Mouse (Mus musculus) inflammation-experienced regulatory T-cells, adult 6 months (primary cell): Measurements from ENCODE around the gene Pvalb. TPM values are rescaled to one million over a fixed set of nuclear protein-coding genes. Genes with fewer than 3 reads are reported as not detected.
A peak's percentile ranks its signal among the peaks of the same experiment; 100 is the strongest.

Experiments used
- ATAC-seq: one replicate; pipeline ENCODE4 v1.8.0; 2017
- polyA plus RNA-seq, 3 experiments: library from polyadenylated mRNA; unstranded; fragments of 100-300 nt; shearing (Covaris generic); gene quantifications; one replicate each; pipeline ENCODE4 v1.2.1; 2017

Gene Pvalb
- polyA plus RNA-seq, result not detected

- no peak for ATAC-seq
Measured at GRCm38 (mm10) chr15:78206312-78206711, at the start of gene Pvalb. Gene Pvalb (minus strand): TSS chr15:78206400.

- no peak for ATAC-seq
Measured at GRCm38 (mm10) chr15:78254751-78255150, 48.6 kb upstream of the Pvalb start.

- no peak for ATAC-seq
Measured at GRCm38 (mm10) chr15:78248410-78248809, 42.2 kb upstream of the Pvalb start.

GRCm38 (mm10) chr15:78247659-78248058 lies 41.5 kb upstream of the Pvalb start:
- no peak for ATAC-seq

GRCm38 (mm10) chr15:78246143-78247116 lies 40.2 kb upstream of the Pvalb start:
- no peak for ATAC-seq

GRCm38 (mm10) chr15:78244695-78245492 lies 38.7 kb upstream of the Pvalb start, which contains the start of gene Ncf4:
Gene Ncf4 (plus strand): TSS chr15:78244801.
- peak; percentile 85 for ATAC-seq

- ATAC-seq, result no peak
Measured at GRCm38 (mm10) chr15:78243774-78244173, 37.6 kb upstream of the Pvalb start.

- no peak for ATAC-seq
Measured at GRCm38 (mm10) chr15:78243061-78243460, 36.9 kb upstream of the Pvalb start.

- no peak for ATAC-seq
Measured at GRCm38 (mm10) chr15:78241335-78241734, 35.1 kb upstream of the Pvalb start.

GRCm38 (mm10) chr15:78239956-78240617 lies 33.9 kb upstream of the Pvalb start:
- no peak for ATAC-seq

GRCm38 (mm10) chr15:78239453-78239852 lies 33.3 kb upstream of the Pvalb start:
- ATAC-seq, result peak; percentile 50

GRCm38 (mm10) chr15:78234823-78235509 lies 28.8 kb upstream of the Pvalb start:
- no peak for ATAC-seq

- no peak for ATAC-seq
Measured at GRCm38 (mm10) chr15:78231346-78232331, 25.4 kb upstream of the Pvalb start.

GRCm38 (mm10) chr15:78227816-78228215 lies 21.6 kb upstream of the Pvalb start:
- ATAC-seq, result no peak

- no peak for ATAC-seq
Measured at GRCm38 (mm10) chr15:78215269-78215668, 9.1 kb upstream of the Pvalb start.

GRCm38 (mm10) chr15:78211367-78211766 lies 5.2 kb upstream of the Pvalb start:
- no peak for ATAC-seq

GRCm38 (mm10) chr15:78210203-78210602 lies 4.0 kb upstream of the Pvalb start:
- no peak for ATAC-seq

- no peak for ATAC-seq
Measured at GRCm38 (mm10) chr15:78205192-78205591, 1.0 kb downstream of the Pvalb start.

GRCm38 (mm10) chr15:78204053-78204847 lies 1.9 kb downstream of the Pvalb start:
- no peak for ATAC-seq
